Mouse (Mus musculus) neutrophil, adult 5-6 weeks (primary cell): ENCODE results near the gene Lsm5. TPM values are rescaled to one million over a fixed set of nuclear protein-coding genes. Genes with fewer than 3 reads are reported as not detected.

Experiments
- ATAC-seq: fragments of 151-379, 151-347 bp; 2 replicates; pipeline ENCODE4 v1.8.0; 2017; ENCODE audit warnings: mild to moderate bottlenecking, moderate TSS enrichment; ENCODE audit not compliant: insufficient number of reproducible peaks, poor library complexity, low FRiP score, severe bottlenecking; ENCODE audit errors: extremely low read depth
- total RNA-seq: library from RNA; stranded (forward); fragments of 200-1000 nt; gene quantifications from 2 replicates; pipeline ENCODE4 v1.2.3, GENCODE M21; 2017

Lsm5 gene
- 30.9 and 37.6 TPM in 2 replicates for total RNA-seq

- peak; percentile 99 for ATAC-seq
Measured at GRCm38 (mm10) chr6:56703931-56704900, at the start of gene Lsm5. Lsm5 (minus strand) TSS chr6:56704710.

GRCm38 (mm10) chr6:56753719-56754118, 49.2 kb upstream of the Lsm5 start:
- no peak for ATAC-seq

DNA sequence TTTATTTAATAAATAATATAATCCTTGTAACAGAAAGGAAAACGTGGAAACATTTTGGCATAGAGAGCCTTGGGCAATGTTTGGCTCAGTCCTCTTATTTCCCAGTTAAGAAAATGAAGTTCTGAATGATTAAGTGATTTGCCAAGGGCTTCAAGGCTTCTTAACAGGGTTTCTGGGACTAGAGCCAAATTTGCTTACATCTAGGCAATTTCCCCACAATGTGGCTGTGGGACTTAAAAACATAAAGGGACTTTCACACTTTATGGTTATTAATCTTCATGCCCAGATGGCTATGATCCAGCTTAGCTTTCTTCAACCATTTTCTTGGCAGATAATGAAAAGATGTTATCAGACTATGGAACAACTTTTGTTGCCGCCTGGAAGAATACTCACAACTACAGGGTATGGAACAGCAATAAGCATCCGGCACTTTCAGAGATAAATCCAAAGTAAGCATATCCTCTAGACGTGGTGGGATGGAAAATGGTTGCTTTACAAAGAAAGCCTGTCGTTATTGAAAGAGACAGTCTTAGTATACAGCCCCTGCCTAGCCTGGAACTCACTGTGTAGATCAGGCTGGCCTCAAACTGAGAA, 41.5 kb upstream of the Lsm5 start:
- ATAC-seq = no peak

GRCm38 (mm10) chr6:56732545-56732944, 28.0 kb upstream of the Lsm5 start:
- no peak for ATAC-seq

- ATAC-seq = no peak
Measured at GRCm38 (mm10) chr6:56720877-56721276, 16.4 kb upstream of the Lsm5 start.

DNA sequence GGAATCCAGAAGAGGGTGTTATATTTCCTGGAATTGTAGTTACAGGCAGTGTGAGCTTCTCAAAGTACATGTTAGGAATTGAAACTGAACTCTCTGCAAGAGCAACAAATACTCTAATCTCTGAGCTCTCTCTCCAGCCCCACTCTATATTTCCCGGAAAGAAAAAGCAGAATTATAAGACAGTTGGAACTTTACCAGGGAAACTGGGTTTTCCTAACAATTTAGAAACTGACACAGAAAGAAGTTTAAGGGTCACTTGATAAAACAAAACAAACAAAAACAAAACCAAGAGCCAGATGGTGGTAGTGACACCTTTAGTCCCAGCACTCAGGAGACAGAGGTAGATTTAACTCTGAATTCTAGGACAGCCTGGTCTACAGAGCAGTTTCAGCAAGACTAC, 14.6 kb upstream of the Lsm5 start:
- no peak for ATAC-seq

GRCm38 (mm10) chr6:56715270-56715666, 10.8 kb upstream of the Lsm5 start:
- ATAC-seq = peak; percentile 35

GRCm38 (mm10) chr6:56714574-56715269, 10.2 kb upstream of the Lsm5 start, which contains the start of gene Avl9:
Avl9 (plus strand) TSS chr6:56714899.
- ATAC-seq = peak; percentile 96

- no peak for ATAC-seq
Measured at GRCm38 (mm10) chr6:56714186-56714573, 9.7 kb upstream of the Lsm5 start.

GRCm38 (mm10) chr6:56692445-56692844, 12.1 kb downstream of the Lsm5 start:
- ATAC-seq = no peak

DNA sequence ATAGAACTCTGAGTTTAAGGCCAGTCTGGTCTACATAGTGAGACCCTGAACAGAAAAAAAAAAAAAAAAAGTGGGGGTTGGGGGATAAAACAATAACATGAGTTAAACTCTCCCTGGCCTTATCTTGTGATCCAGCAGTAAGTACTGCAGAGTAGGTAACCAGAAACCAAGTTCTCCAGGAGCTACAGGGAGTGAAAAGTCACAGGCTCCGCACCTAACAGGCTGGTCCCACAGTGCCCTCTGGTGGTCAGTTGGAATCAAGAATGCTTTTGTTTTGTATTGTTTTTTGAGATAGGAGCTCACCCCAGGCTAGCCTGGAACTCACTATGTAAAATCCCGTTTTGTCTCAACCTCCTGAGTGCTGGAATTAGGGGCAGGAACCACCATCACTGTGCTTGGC, 13.3 kb downstream of the Lsm5 start:
- peak; percentile 69 for ATAC-seq

DNA sequence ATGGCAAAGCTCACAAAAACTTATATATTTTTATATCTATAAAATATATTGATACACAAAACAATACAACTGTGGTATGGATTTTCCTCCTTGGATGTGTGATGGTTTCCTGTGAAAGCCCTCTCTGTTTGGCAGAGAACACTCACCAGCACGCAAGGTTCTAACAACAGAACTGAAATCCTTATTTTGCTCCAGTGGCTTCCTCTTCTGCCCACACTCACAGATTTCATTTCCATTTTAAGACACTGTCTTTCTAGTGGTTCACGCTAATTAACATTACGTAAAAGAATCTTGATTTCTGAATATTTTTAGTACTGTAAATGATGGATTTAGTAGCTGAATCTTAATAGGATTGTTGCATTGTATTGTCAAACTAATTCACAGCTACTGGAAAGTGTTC, 16.3 kb downstream of the Lsm5 start:
- ATAC-seq = no peak

GRCm38 (mm10) chr6:56664410-56664809, 40.1 kb downstream of the Lsm5 start:
- no peak for ATAC-seq

- no peak for ATAC-seq
Measured at GRCm38 (mm10) chr6:56655393-56655792, 49.1 kb downstream of the Lsm5 start.

DNA sequence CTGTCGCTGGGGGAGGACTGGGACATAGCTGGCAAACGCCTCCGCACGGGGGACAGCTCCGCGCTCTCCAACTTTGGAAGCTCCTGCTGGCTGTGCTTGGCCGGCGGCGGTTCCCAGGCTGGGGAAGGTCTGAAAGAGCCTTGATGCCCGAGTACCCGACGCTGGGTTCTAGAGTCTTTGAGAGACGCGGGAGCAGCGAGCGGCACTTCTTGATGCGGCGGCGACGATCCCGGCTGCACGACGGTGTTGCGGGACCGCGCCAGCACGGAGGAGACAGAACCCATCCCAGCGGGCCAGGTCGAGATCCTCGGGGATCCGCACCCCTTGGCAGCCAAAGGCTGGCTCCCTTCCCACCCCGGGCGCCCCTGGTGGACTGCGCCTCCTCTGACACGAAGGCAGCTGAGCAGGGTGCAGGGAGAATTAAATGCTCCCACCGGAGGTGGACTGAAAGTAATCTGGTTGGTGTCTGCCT, 52.4 kb downstream of the Lsm5 start:
- ATAC-seq = no peak

Other genes with a start within 250 kb of the Lsm5 start
- 0.37 and 0.58 TPM in 2 replicates for gene Pde1c, start 135.6 kb downstream of the Lsm5 start, total RNA-seq
- gene Avl9, start 10.2 kb upstream of the Lsm5 start, total RNA-seq = 80.5 and 105 TPM in 2 replicates
- gene Kbtbd2, start 93.1 kb upstream of the Lsm5 start, total RNA-seq = 50.0 and 60.5 TPM in 2 replicates
- 0.47 TPM in 1 of 2 replicates, not detected in the other for gene Fkbp9, start 127.3 kb upstream of the Lsm5 start, total RNA-seq
- 42.7 and 45.7 TPM in 2 replicates for gene Nt5c3, start 219.2 kb upstream of the Lsm5 start, total RNA-seq
- gene Vmn1r4, start 219.3 kb upstream of the Lsm5 start, total RNA-seq = 2.9 and 3.6 TPM in 2 replicates